Mouse (Mus musculus): Measurements from ENCODE around the gene Unc93a2.
"Not testable (repeated sequence)": the region's sequence is repeated elsewhere in the genome, so short reads cannot be mapped to it uniquely, and the experiment has no call there.

DNA sequence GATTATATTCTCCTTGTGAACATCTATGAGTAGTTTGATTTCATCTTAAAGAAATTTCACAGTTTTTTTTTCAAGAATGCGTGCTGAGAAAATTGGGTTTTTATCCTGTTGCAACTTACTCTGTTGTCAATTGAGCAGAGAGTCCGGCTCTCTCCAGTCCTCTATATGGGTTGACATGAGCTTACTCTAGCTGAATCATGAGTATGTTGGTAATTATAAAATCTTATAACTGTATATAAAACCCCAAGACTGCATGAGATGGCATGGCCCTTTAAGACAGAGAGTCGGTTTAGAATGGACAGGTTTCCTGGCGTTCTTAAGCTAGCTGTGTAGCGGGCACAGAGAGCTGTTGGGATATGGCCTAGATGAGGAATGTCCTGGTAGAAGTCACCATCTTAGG is 60.9 kb downstream of the Unc93a2 start, which contains the start of gene Tcp10a:
- TF ChIP-seq CTCF (IDR thresholded peaks at IDR 0.05; ENCODE audit: extremely low read depth, insufficient read length, insufficient replicate concordance, low read depth, low read length); POLR2A (IDR thresholded peaks at IDR 0.05; ENCODE audit: low read depth, low read length): not testable (repeated sequence)
